Mouse (Mus musculus) heart, postnatal 0 days (tissue): Measurements from ENCODE around the gene Iqcj.

Experiments
- CTCF ChIP-seq: IDR thresholded peaks from 2 replicates; pipeline ENCODE4 v1.5.1; 2016; ENCODE audit warnings: antibody characterized with exemption, control low read depth, low read depth
- EP300 ChIP-seq: IDR thresholded peaks from 2 replicates; pipeline ENCODE4 v1.6.1; 2016; ENCODE audit warnings: antibody characterized with exemption, low read depth

- TF ChIP-seq CTCF (no peak), EP300 (no peak)
Observed at GRCm38 (mm10) chr3:68096724-68097431, 204.9 kb downstream of the Iqcj start.
